Mouse (Mus musculus) heart, embryonic 12.5 days (tissue): ENCODE data around the gene Tmem8. TPM values are rescaled to one million over a fixed set of nuclear protein-coding genes. Genes with fewer than 3 reads are reported as not detected.
"Not testable (repeated sequence)": the region's sequence is repeated elsewhere in the genome, so short reads cannot be mapped to it uniquely, and the experiment has no call there.

Experiments
- ATAC-seq: fragments of 200-750 bp; cut with Nextera tagmentation; 2 replicates; pipeline ENCODE4 v1.8.0; 2017; ENCODE audit warnings: moderate TSS enrichment, moderate library complexity; ENCODE audit not compliant: insufficient number of reproducible peaks, low FRiP score
- H3K27ac ChIP-seq: fragments of 300-500 bp; sonication (generic); 2 replicates; pipeline ENCODE4 v1.5.1; 2016; ENCODE audit warnings: mild to moderate bottlenecking, moderate library complexity; ENCODE audit not compliant: poor library complexity, severe bottlenecking
- H3K27me3 ChIP-seq: fragments of 300-500 bp; sonication (generic); replicated peaks from 2 replicates; pipeline ENCODE4 v1.6.1; 2016; ENCODE audit warnings: mild to moderate bottlenecking, moderate library complexity
- H3K36me3 ChIP-seq: fragments of 300-500 bp; sonication (generic); 2 replicates; pipeline ENCODE4 v1.6.1; 2016; ENCODE audit warnings: mild to moderate bottlenecking, moderate library complexity
- H3K4me1 ChIP-seq: fragments of 300-500 bp; sonication (generic); replicated peaks from 2 replicates; pipeline ENCODE4 v1.6.1; 2016; ENCODE audit warnings: mild to moderate bottlenecking
- H3K4me2 ChIP-seq: fragments of 300-500 bp; sonication (generic); 2 replicates; pipeline ENCODE4 v1.6.1; 2016; ENCODE audit warnings: mild to moderate bottlenecking, moderate library complexity
- H3K4me3 ChIP-seq: fragments of 300-500 bp; sonication (generic); 2 replicates; pipeline ENCODE4 v1.5.1; 2016; ENCODE audit warnings: mild to moderate bottlenecking
- H3K9ac ChIP-seq: fragments of 300-500 bp; sonication (generic); 2 replicates; pipeline ENCODE4 v1.6.1; 2016; ENCODE audit warnings: mild to moderate bottlenecking, moderate library complexity
- H3K9me3 ChIP-seq: fragments of 300-500 bp; sonication (generic); replicated peaks from 2 replicates; pipeline ENCODE4 v1.6.1; 2016; ENCODE audit warnings: mild to moderate bottlenecking, moderate library complexity
- WGBS: fragments of 180-500 bp; shearing (Covaris S2); methylation state at CpG from one replicate; pipeline ENCODE4 v1.1.7; 2016; 5-methylcytosine and 5-hydroxymethylcytosine counted together
- polyA plus RNA-seq: library from polyadenylated mRNA; unstranded; fragments of >200 nt; fragmentation: Nextera tagmentation; extraction: Ambion mirVana; gene quantifications from 2 replicates; pipeline ENCODE4 v1.2.1, GENCODE M21; 2016

Tmem8 gene
- polyA plus RNA-seq, 1 experiment from 2014 or later, result 1.2 TPM

- peaks cover 11% of the 10 kb centered on the region for H3K4me1 ChIP-seq
- H3K9ac ChIP-seq, result peak overlapping the region; percentile 74; the same call in 1 of the 2 replicates
- peak overlapping the region; percentile 63 for H3K4me3 ChIP-seq
- H3K36me3 ChIP-seq, result no peaks in the 10 kb centered on the region
- no peak for ATAC-seq
- H3K27ac ChIP-seq, result no peak overlapping the region
- no peaks in the 10 kb centered on the region for H3K9me3 ChIP-seq
- H3K27me3 ChIP-seq, result peaks cover 75% of the 10 kb centered on the region
- peak overlapping the region; percentile 90 for H3K4me2 ChIP-seq
- 21% methylated on average over 14 of the region's 14 CpGs for WGBS
Measured at GRCm38 (mm10) chr17:26112751-26113150, 348 bp upstream of the Tmem8 start.

- H3K9ac ChIP-seq, result peak overlapping the region; percentile 74; the same call in 1 of the 2 replicates
- no peak for ATAC-seq
- no peaks in the 10 kb centered on the region for H3K9me3 ChIP-seq
- peak overlapping the region; percentile 90 for H3K4me2 ChIP-seq
- peak overlapping the region; percentile 63 for H3K4me3 ChIP-seq
- H3K27ac ChIP-seq, result no peak overlapping the region
- H3K36me3 ChIP-seq, result no peaks in the 10 kb centered on the region
- 14% methylated on average over 8 of the region's 8 CpGs for WGBS
- H3K27me3 ChIP-seq, result peaks cover 88% of the 10 kb centered on the region
- H3K4me1 ChIP-seq, result peaks cover 11% of the 10 kb centered on the region
Measured at GRCm38 (mm10) chr17:26114061-26114460, 962 bp downstream of the Tmem8 start.

GRCm38 (mm10) chr17:26114461-26114860, 1.4 kb downstream of the Tmem8 start:
- H3K27ac ChIP-seq, H3K4me2 ChIP-seq, H3K36me3 ChIP-seq, H3K9me3 ChIP-seq, ATAC-seq, H3K9ac ChIP-seq, H3K4me3 ChIP-seq: not testable (repeated sequence)
- peaks cover 11% of the 10 kb centered on the region for H3K4me1 ChIP-seq
- peaks cover 92% of the 10 kb centered on the region for H3K27me3 ChIP-seq
- WGBS, result 62% methylated on average over 7 of the region's 7 CpGs

- ATAC-seq, result no peak
- Histone ChIP-seq H3K27ac (no peak overlapping the region), H3K9ac (no peak overlapping the region), H3K4me2 (no peak overlapping the region), H3K27me3 (peaks cover 93% of the 10 kb centered on the region), H3K36me3 (no peaks in the 10 kb centered on the region), H3K4me3 (no peak overlapping the region), H3K9me3 (no peaks in the 10 kb centered on the region), H3K4me1 (peaks cover 11% of the 10 kb centered on the region)
- 76% methylated on average over 7 of the region's 7 CpGs for WGBS
Measured at GRCm38 (mm10) chr17:26115205-26115898, 2.3 kb downstream of the Tmem8 start.

GRCm38 (mm10) chr17:26115956-26116487, 2.9 kb downstream of the Tmem8 start:
- H3K27me3 ChIP-seq, result peaks cover 88% of the 10 kb centered on the region
- H3K4me2 ChIP-seq, result no peak overlapping the region
- WGBS, result 41% methylated on average over 2 of the region's 3 CpGs
- ATAC-seq, result no peak
- H3K9me3 ChIP-seq, result no peaks in the 10 kb centered on the region
- no peak overlapping the region for H3K27ac ChIP-seq
- no peaks in the 10 kb centered on the region for H3K36me3 ChIP-seq
- H3K4me1 ChIP-seq, result peaks cover 8% of the 10 kb centered on the region
- no peak overlapping the region for H3K4me3 ChIP-seq
- no peak overlapping the region for H3K9ac ChIP-seq

GRCm38 (mm10) chr17:26116503-26117258, 3.6 kb downstream of the Tmem8 start:
- Histone ChIP-seq H3K4me1 (peaks cover 5% of the 10 kb centered on the region), H3K27me3 (peaks cover 84% of the 10 kb centered on the region), H3K4me2 (no peak overlapping the region), H3K36me3 (no peaks in the 10 kb centered on the region), H3K9ac (no peak overlapping the region), H3K27ac (no peak overlapping the region), H3K4me3 (no peak overlapping the region), H3K9me3 (no peaks in the 10 kb centered on the region)
- WGBS, result 81% methylated on average over 17 of the region's 17 CpGs
- ATAC-seq, result no peak

- peak; percentile 19; the same call in 1 of the 2 replicates for ATAC-seq
- H3K4me3 ChIP-seq, result no peak overlapping the region
- H3K9me3 ChIP-seq, result no peaks in the 10 kb centered on the region
- H3K9ac ChIP-seq, result no peak overlapping the region
- H3K4me1 ChIP-seq, result peaks cover 8% of the 10 kb centered on the region
- H3K36me3 ChIP-seq, result peaks cover 1% of the 10 kb centered on the region
- no peak overlapping the region for H3K27ac ChIP-seq
- H3K4me2 ChIP-seq, result 0 out of 2 replicates have a peak overlapping the region, but pooled peaks have one; percentile 11
- peaks cover 54% of the 10 kb centered on the region for H3K27me3 ChIP-seq
- WGBS, result 46% methylated on average over 33 of the region's 33 CpGs
Measured at GRCm38 (mm10) chr17:26119766-26120710, 6.9 kb downstream of the Tmem8 start.

- ATAC-seq, result no peak
- H3K4me3 ChIP-seq, result no peak overlapping the region
- H3K4me2 ChIP-seq, result no peak overlapping the region
- H3K27ac ChIP-seq, result no peak overlapping the region
- peak overlapping the region; percentile 2; the same call in 1 of the 2 replicates for H3K9ac ChIP-seq
- H3K4me1 ChIP-seq, result peaks cover 8% of the 10 kb centered on the region
- H3K27me3 ChIP-seq, result peaks cover 29% of the 10 kb centered on the region
- H3K9me3 ChIP-seq, result no peaks in the 10 kb centered on the region
- WGBS, result 61% methylated on average over 5 of the region's 5 CpGs
- peaks cover 26% of the 10 kb centered on the region for H3K36me3 ChIP-seq
Measured at GRCm38 (mm10) chr17:26122431-26123140, 9.5 kb downstream of the Tmem8 start.

GRCm38 (mm10) chr17:26123267-26123684, 10.2 kb downstream of the Tmem8 start, which contains the start of gene Mrpl28:
TSS of gene Mrpl28 (plus strand) at chr17:26123500.
- Histone ChIP-seq H3K9ac (peak within 1 kb of the TSS; percentile 86), H3K36me3 (peaks cover 33% of the 10 kb centered on the region), H3K27me3 (peaks cover 22% of the 10 kb centered on the region), H3K9me3 (no peaks in the 10 kb centered on the region), H3K4me3 (peak within 1 kb of the TSS; percentile 89), H3K27ac (no peak within 1 kb of the TSS), H3K4me1 (peaks cover 8% of the 10 kb centered on the region), H3K4me2 (peak within 1 kb of the TSS; percentile 79)
- peak; percentile 85 for ATAC-seq
- WGBS, result under 1% methylated on average over 32 of the region's 32 CpGs

- no peaks in the 10 kb centered on the region for H3K9me3 ChIP-seq
- H3K4me1 ChIP-seq, result peaks cover 8% of the 10 kb centered on the region
- peak overlapping the region; percentile 89 for H3K4me3 ChIP-seq
- peak overlapping the region; percentile 79 for H3K4me2 ChIP-seq
- peaks cover 9% of the 10 kb centered on the region for H3K27me3 ChIP-seq
- peak overlapping the region; percentile 86 for H3K9ac ChIP-seq
- H3K36me3 ChIP-seq, result peaks cover 46% of the 10 kb centered on the region
- no peak for ATAC-seq
- H3K27ac ChIP-seq, result no peak overlapping the region
- 86% methylated on average over 7 of the region's 7 CpGs for WGBS
Measured at GRCm38 (mm10) chr17:26124560-26124959, 11.5 kb downstream of the Tmem8 start.
